Mouse (Mus musculus): ENCODE results near the gene Lrrc72.

GRCm38 (mm10) chr12:36194976-36195375 lies 58.2 kb downstream of the Lrrc72 start:
- no peak for TF ChIP-seq CTCF (conservative IDR thresholded peaks at IDR 0.05 in 1 of 2, IDR thresholded peaks at IDR 0.05 in 1 of 2; ENCODE audit: low read depth in 2 of 2, low read length in 2 of 2)
- no peak for TF ChIP-seq CHD2 (IDR thresholded peaks at IDR 0.05; ENCODE audit: low read length)
- TF ChIP-seq EP300 (IDR thresholded peaks at IDR 0.05; ENCODE audit: low read length), result no peak
- TF ChIP-seq E2F4 (IDR thresholded peaks at IDR 0.05; ENCODE audit: insufficient replicate concordance, low read depth, low read length), result no peak
- no peak for TF ChIP-seq ZC3H11A (IDR thresholded peaks at IDR 0.05; ENCODE audit: low read depth, low read length)
- no peak for TF ChIP-seq POLR2A (IDR thresholded peaks at IDR 0.05; ENCODE audit: low read depth, low read length)
- no peak for TF ChIP-seq MAFK (IDR thresholded peaks at IDR 0.05; ENCODE audit: insufficient replicate concordance, low read length)
- no peak for TF ChIP-seq BHLHE40 (IDR thresholded peaks at IDR 0.05; ENCODE audit: low read depth, low read length)
- TF ChIP-seq TBP (conservative IDR thresholded peaks at IDR 0.05; ENCODE audit: low read depth, low read length), result no peak
- no peak for TF ChIP-seq MAX (IDR thresholded peaks at IDR 0.05; ENCODE audit: low read length)
- no peak for TF ChIP-seq POLR2AphosphoS2 (IDR thresholded peaks at IDR 0.05; ENCODE audit: low read depth, low read length)
- no peak for TF ChIP-seq USF1 (IDR thresholded peaks at IDR 0.05; ENCODE audit: low read depth, low read length)
